Mouse (Mus musculus): ENCODE results near the gene Gna14.
A peak's percentile ranks its signal among the peaks of the same experiment; 100 is the strongest.

Gene Gna14

GRCm38 (mm10) chr19:16456181-16456580 lies 20.6 kb downstream of the Gna14 start:
- no peak for DNase-seq (ENCODE audit: low spot score)

GRCm38 (mm10) chr19:16457127-16457526 lies 21.6 kb downstream of the Gna14 start:
- no peak for DNase-seq (ENCODE audit: low spot score)

- no peak for DNase-seq (ENCODE audit: low spot score)
Measured at GRCm38 (mm10) chr19:16459317-16459716, 23.8 kb downstream of the Gna14 start.

GRCm38 (mm10) chr19:16460292-16460691 lies 24.7 kb downstream of the Gna14 start:
- no peak for DNase-seq (ENCODE audit: low spot score)

GRCm38 (mm10) chr19:16460831-16461230 lies 25.3 kb downstream of the Gna14 start:
- no peak for DNase-seq (ENCODE audit: low spot score)

- no peak for DNase-seq (ENCODE audit: low spot score)
Measured at GRCm38 (mm10) chr19:16462461-16462860, 26.9 kb downstream of the Gna14 start.

GRCm38 (mm10) chr19:16464730-16465129 lies 29.2 kb downstream of the Gna14 start:
- no peak for DNase-seq (ENCODE audit: low spot score)

- DNase-seq (ENCODE audit: low spot score): no peak
Measured at GRCm38 (mm10) chr19:16468756-16469374, 33.3 kb downstream of the Gna14 start.

GRCm38 (mm10) chr19:16472655-16473054 lies 37.1 kb downstream of the Gna14 start:
- no peak for DNase-seq (ENCODE audit: low spot score)

- no peak for DNase-seq (ENCODE audit: low spot score)
Measured at GRCm38 (mm10) chr19:16477314-16477946, 41.9 kb downstream of the Gna14 start.

- no peak for DNase-seq (ENCODE audit: low spot score)
Measured at GRCm38 (mm10) chr19:16478186-16478607, 42.6 kb downstream of the Gna14 start.

- no peak for DNase-seq (ENCODE audit: low spot score)
Measured at GRCm38 (mm10) chr19:16482047-16482446, 46.5 kb downstream of the Gna14 start.

- DNase-seq (ENCODE audit: low spot score): no peak
Measured at GRCm38 (mm10) chr19:16484237-16484636, 48.7 kb downstream of the Gna14 start.

GRCm38 (mm10) chr19:16484671-16485070 lies 49.1 kb downstream of the Gna14 start:
- DNase-seq (ENCODE audit: low spot score): peak; percentile 5

- DNase-seq (ENCODE audit: low spot score): no peak
Measured at GRCm38 (mm10) chr19:16490756-16491155, 55.2 kb downstream of the Gna14 start.

GRCm38 (mm10) chr19:16491497-16491896 lies 55.9 kb downstream of the Gna14 start:
- no peak for DNase-seq (ENCODE audit: low spot score)

GRCm38 (mm10) chr19:16492453-16492852 lies 56.9 kb downstream of the Gna14 start:
- DNase-seq (ENCODE audit: low spot score): no peak

- DNase-seq (ENCODE audit: low spot score): no peak
Measured at GRCm38 (mm10) chr19:16494816-16495516, 59.4 kb downstream of the Gna14 start.

- no peak for DNase-seq (ENCODE audit: low spot score)
Measured at GRCm38 (mm10) chr19:16496016-16496415, 60.5 kb downstream of the Gna14 start.

- no peak for DNase-seq (ENCODE audit: low spot score)
Measured at GRCm38 (mm10) chr19:16502054-16502453, 66.5 kb downstream of the Gna14 start.

- no peak for DNase-seq (ENCODE audit: low spot score)
Measured at GRCm38 (mm10) chr19:16506711-16507364, 71.3 kb downstream of the Gna14 start.

GRCm38 (mm10) chr19:16510343-16511080 lies 75.0 kb downstream of the Gna14 start:
- no peak for DNase-seq (ENCODE audit: low spot score)

Measured in adipocyte (in vitro differentiated cells).